Mouse (Mus musculus) embryonic fibroblast, embryonic 13.5 days (primary cell): ENCODE data around the gene Dnajc22. TPM values are rescaled to one million over a fixed set of nuclear protein-coding genes. Genes with fewer than 3 reads are reported as not detected.
A peak's percentile ranks its signal among the peaks of the same experiment; 100 is the strongest.

Source experiments
- H3K27ac ChIP-seq: 2 replicates; pipeline ENCODE4 v1.5.1; 2012; ENCODE audit warnings: low read length, control low read depth, inconsistent platforms; ENCODE audit not compliant: insufficient read depth
- H3K4me1 ChIP-seq: 2 replicates; pipeline ENCODE4 v1.6.1; 2011; ENCODE audit warnings: low read length; ENCODE audit not compliant: control insufficient read depth, insufficient read depth
- H3K4me3 ChIP-seq: 2 replicates; pipeline ENCODE4 v1.5.1; 2011; ENCODE audit warnings: mild to moderate bottlenecking, control low read depth, low read length; ENCODE audit not compliant: insufficient read depth
- CTCF ChIP-seq: IDR thresholded peaks from 2 replicates; pipeline ENCODE4 v1.5.1; 2011; ENCODE audit warnings: mild to moderate bottlenecking, control low read depth, low read length, moderate library complexity, borderline replicate concordance; ENCODE audit not compliant: insufficient read depth
- POLR2A ChIP-seq: IDR thresholded peaks from 2 replicates; pipeline ENCODE4 v1.6.1; 2011; ENCODE audit warnings: low read depth, mild to moderate bottlenecking, control low read depth, low read length, moderate library complexity
- polyA plus RNA-seq: library from polyadenylated mRNA; stranded (reverse); fragments of >200 nt; gene quantifications from 2 replicates; pipeline ENCODE4 v1.2.4, GENCODE M21; 2011; ENCODE audit warnings: low read depth; ENCODE audit not compliant: missing spikeins, insufficient read length

Gene Dnajc22
- polyA plus RNA-seq, 1 experiment: not detected

DNA sequence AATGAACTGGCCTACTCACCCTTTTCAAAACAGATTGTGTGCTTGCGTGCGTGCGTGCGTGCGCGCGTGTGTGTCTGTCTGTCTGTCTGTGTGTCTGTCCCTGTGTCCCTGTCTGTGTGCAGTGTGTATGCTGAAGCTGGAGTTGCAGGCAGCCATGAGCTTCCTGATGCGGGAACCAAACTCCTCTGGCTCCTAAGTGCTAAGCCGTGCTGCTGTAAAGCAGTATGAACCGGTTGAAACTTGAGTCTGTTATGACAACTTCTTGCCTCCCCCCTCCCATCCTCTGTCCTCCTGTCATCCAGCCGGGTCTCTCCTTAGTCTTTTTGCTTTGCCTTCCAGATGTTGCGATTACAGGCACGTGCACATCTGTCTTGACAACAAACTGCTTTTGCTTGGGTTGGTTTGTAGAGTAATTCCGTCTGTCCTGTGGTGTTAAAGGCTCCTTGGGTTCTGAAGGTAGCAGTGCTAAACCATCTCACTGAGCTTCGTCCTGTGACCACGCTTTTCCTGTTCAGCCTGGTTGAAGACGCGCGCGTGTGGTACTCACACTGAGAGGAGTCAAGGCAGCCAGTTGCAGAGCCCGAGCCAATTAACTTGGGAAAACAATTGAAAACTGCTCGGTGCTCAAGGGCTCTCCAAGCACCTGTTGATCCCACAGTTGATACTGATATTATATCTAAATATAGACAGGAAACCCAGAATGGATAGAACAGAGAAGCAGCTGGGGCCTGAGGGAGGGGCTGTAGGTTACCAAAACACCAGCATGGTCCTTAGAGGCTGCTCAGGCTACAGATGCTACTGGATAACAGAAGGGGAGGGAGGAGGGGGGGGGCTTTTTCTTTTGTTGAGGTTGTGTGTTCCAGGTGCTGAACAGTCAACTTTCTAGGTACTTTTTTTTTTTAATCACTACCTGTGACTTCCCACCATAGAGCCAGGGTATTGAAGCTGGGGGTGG is 37.3 kb downstream of the Dnajc22 start:
- Histone ChIP-seq H3K4me3 (no peak overlapping the region), H3K27ac (no peak overlapping the region), H3K4me1 (0 out of 2 replicates have a peak, but pooled peaks cover 6% of the 10 kb centered on the region)
- TF ChIP-seq POLR2A (no peak), CTCF (0 out of 2 replicates have a peak, but pooled peaks have one; percentile 5)

DNA sequence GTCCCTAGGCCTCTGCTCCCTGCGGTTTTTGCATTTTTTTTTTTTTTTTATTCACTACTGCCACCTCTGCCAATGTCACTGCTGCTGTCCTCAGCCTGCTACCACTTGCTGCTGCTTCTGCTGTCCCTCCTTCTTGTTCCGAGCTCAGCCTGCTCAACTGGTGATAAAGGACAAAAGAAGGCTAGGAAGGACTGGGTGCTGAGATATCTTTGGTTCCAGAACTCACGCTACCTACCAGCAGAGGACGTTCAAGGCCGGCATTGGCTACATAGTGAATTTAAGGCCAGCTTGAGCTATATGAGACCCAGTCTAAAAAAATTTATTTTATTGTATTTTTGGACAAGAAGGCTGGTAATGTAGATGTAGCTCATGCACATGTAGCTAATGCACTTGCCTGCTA is 45.4 kb downstream of the Dnajc22 start:
- H3K27ac ChIP-seq: no peak overlapping the region
- H3K4me1 ChIP-seq: no peaks in the 10 kb centered on the region
- no peak overlapping the region for H3K4me3 ChIP-seq
- TF ChIP-seq CTCF (no peak), POLR2A (no peak)

DNA sequence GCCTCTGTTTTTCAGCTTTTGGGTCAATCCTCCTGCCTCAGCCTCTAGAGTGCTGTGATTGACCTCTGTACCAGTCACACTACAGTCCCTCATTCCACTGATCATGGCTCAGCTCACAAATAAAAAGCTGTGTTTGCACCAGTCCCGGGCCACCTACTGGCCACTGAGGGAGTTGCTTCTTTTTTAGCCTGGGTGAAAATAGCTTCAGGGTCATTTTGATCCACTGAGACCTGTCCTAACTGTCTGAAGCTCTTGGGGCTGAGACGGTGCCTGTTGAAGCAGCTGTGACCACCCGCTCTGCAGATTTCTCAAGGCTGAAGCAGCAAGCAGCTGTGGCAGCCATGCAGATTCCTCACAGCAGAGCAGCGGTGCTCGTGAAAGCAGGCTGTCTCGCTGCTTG is 46.7 kb downstream of the Dnajc22 start:
- Histone ChIP-seq H3K4me1 (no peaks in the 10 kb centered on the region), H3K27ac (no peak overlapping the region)

DNA sequence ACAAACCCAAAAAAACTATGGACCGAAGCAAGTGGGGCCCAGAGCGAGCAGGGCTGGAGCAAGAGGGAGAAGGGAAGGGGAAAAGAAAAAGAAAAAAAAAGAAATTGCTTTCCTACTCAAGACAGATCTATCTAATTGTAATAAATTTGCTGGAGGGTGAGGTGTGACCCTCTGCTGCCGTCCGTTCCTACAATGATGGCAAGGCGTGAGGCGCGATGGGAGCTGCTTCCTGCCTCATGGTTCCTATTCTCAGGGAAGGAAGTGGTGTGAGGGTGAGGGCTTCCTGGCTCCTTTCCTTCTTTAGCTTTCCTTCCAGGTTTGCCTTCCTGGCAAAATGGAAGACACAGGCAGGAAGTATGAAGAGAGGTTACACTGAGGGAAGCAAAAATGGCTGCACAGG is 57.5 kb downstream of the Dnajc22 start:
- no peak overlapping the region for H3K27ac ChIP-seq
- no peak overlapping the region for H3K4me3 ChIP-seq
- no peaks in the 10 kb centered on the region for H3K4me1 ChIP-seq
- TF ChIP-seq POLR2A (no peak), CTCF (no peak)

More for the DNA sequence above, 46.7 kb downstream of the Dnajc22 start:
- TF ChIP-seq POLR2A (no peak), CTCF (0 out of 2 replicates have a peak, but pooled peaks have one; percentile 4)
- no peak overlapping the region for H3K4me3 ChIP-seq

DNA sequence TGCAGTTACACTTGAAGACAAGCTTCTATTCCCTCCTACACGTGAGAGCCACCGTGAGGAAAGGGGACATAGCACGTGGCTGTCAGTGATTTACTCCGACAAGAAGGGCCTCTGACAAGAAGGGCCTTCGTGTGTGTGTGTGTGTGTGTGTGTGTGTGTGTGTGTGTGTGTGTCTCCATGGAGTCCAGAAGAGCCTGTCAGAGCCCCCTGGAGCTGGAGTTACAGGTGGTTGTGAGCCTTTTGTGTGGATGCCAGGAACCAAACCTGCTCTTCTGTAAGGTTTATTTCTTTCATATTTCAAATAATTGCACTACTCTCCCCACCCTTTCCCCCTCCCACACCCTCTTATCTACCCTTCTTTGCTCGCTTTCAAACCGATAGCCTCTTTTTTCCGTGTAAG is 58.4 kb downstream of the Dnajc22 start:
- TF ChIP-seq POLR2A (no peak), CTCF (no peak)
- Histone ChIP-seq H3K4me1 (no peaks in the 10 kb centered on the region), H3K27ac (no peak overlapping the region), H3K4me3 (no peak overlapping the region)

DNA sequence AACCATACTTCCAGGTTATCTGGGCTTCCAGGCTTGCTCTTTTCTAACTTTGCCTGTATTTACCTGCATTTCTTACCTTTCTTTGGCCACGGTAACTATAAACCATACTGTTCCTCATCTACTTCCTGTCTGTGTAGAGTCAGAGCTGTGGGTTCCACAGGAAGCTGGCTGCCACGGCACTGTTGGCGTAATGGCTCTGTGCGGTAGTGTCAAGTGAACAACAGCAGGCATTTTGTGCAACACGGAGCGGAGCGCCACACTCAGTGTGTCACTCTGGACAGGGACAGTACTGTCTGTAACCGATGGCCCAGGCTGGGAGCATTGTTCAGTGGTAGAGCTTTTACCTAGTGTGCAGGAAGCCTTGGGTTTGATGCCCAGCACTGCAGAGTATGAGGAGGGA is 60.5 kb downstream of the Dnajc22 start:
- no peak overlapping the region for H3K27ac ChIP-seq
- H3K4me3 ChIP-seq: no peak overlapping the region
- TF ChIP-seq CTCF (no peak), POLR2A (no peak)
- no peaks in the 10 kb centered on the region for H3K4me1 ChIP-seq

Other genes starting within 250 kb of the Dnajc22 start
- 28.0 and 31.5 TPM in 2 replicates for gene Kmt2d, start 222.0 kb upstream of the Dnajc22 start, polyA plus RNA-seq
- 6.0 and 7.8 TPM in 2 replicates for gene Rhebl1, start 198.6 kb upstream of the Dnajc22 start, polyA plus RNA-seq
- gene Dhh, start 194.6 kb upstream of the Dnajc22 start, polyA plus RNA-seq: 0.14 and 0.27 TPM in 2 replicates
- 11.3 and 14.7 TPM in 2 replicates for gene Lmbr1l, start 174.9 kb upstream of the Dnajc22 start, polyA plus RNA-seq
- 3,138 and 3,689 TPM in 2 replicates for gene Tuba1b, start 158.6 kb upstream of the Dnajc22 start, polyA plus RNA-seq
- 333 and 559 TPM in 2 replicates for gene Gm49450, start 139.6 kb upstream of the Dnajc22 start, polyA plus RNA-seq
- 1,082 and 1,134 TPM in 2 replicates for gene Tuba1a, start 139.5 kb upstream of the Dnajc22 start, polyA plus RNA-seq
- 171 and 395 TPM in 2 replicates for gene Tuba1c, start 63.3 kb upstream of the Dnajc22 start, polyA plus RNA-seq
- gene Prph, start 38.0 kb upstream of the Dnajc22 start, polyA plus RNA-seq: 0.60 TPM in 1 of 2 replicates, not detected in the other
- 12.2 and 19.9 TPM in 2 replicates for gene Troap, start 18.6 kb upstream of the Dnajc22 start, polyA plus RNA-seq
- gene C1ql4, start 5.4 kb upstream of the Dnajc22 start, polyA plus RNA-seq: not detected in 2 replicates
- gene Spats2, start 32.7 kb downstream of the Dnajc22 start, polyA plus RNA-seq: 37.7 and 41.7 TPM in 2 replicates
- gene Kcnh3, start 131.7 kb downstream of the Dnajc22 start, polyA plus RNA-seq: 0.40 TPM in 1 of 2 replicates, not detected in the other
- gene Mcrs1, start 158.8 kb downstream of the Dnajc22 start, polyA plus RNA-seq: 24.7 and 37.2 TPM in 2 replicates
- 24.4 and 25.7 TPM in 2 replicates for gene Prpf40b, start 201.9 kb downstream of the Dnajc22 start, polyA plus RNA-seq
- not detected in 2 replicates for gene Fam186b, start 202.7 kb downstream of the Dnajc22 start, polyA plus RNA-seq